Mouse (Mus musculus) CH12.LX (cell line): ENCODE data around the gene Ndufs2.

ENCODE experiments used
- CTCF ChIP-seq, 2 experiments: IDR thresholded peaks in 1 of 2; conservative IDR thresholded peaks in 1 of 2; 2 replicates each; pipeline ENCODE4 v1.5.1; 2011 to 2012; ENCODE audit warnings: low read depth in 2 of 2, low read length in 2 of 2, improper control_type of control experiment in 1 of 2, inconsistent platforms in 1 of 2, mild to moderate bottlenecking in 1 of 2, moderate library complexity in 1 of 2
- EP300 ChIP-seq: IDR thresholded peaks from 2 replicates; pipeline ENCODE4 v1.6.1; 2011; ENCODE audit warnings: low read length, improper control_type of control experiment
- GABPA ChIP-seq: IDR thresholded peaks from 2 replicates; pipeline ENCODE4 v1.6.1; 2012; ENCODE audit warnings: low read depth, low read length, improper control_type of control experiment, inconsistent platforms; ENCODE audit not compliant: insufficient replicate concordance
- MAFK ChIP-seq: IDR thresholded peaks from 2 replicates; pipeline ENCODE4 v1.6.1; 2011; ENCODE audit warnings: low read length, improper control_type of control experiment; ENCODE audit not compliant: insufficient replicate concordance
- MXI1 ChIP-seq: IDR thresholded peaks from 2 replicates; pipeline ENCODE4 v1.6.1; 2011; ENCODE audit warnings: mild to moderate bottlenecking, low read depth, low read length, improper control_type of control experiment
- NRF1 ChIP-seq: IDR thresholded peaks from 2 replicates; pipeline ENCODE4 v1.6.1; 2014; ENCODE audit warnings: low read depth, mild to moderate bottlenecking, inconsistent platforms, low read length, improper control_type of control experiment, moderate library complexity
- POLR2A ChIP-seq: IDR thresholded peaks from 2 replicates; pipeline ENCODE4 v1.6.1; 2011; ENCODE audit warnings: low read depth, mild to moderate bottlenecking, improper control_type of control experiment, low read length
- TBP ChIP-seq: conservative IDR thresholded peaks from 2 replicates; pipeline ENCODE4 v1.6.1; 2011; ENCODE audit warnings: low read depth, low read length, improper control_type of control experiment
- TCF12 ChIP-seq: IDR thresholded peaks from 2 replicates; pipeline ENCODE4 v1.6.1; 2014; ENCODE audit warnings: low read depth, mild to moderate bottlenecking, inconsistent platforms, low read length, improper control_type of control experiment
- USF1 ChIP-seq: IDR thresholded peaks from 2 replicates; pipeline ENCODE4 v1.6.1; 2014; ENCODE audit warnings: low read depth, mild to moderate bottlenecking, inconsistent platforms, low read length, improper control_type of control experiment
- ZMIZ1 ChIP-seq: IDR thresholded peaks from 2 replicates; pipeline ENCODE4 v1.6.1; 2012; ENCODE audit warnings: low read depth, mild to moderate bottlenecking, inconsistent platforms, low read length, improper control_type of control experiment
- ZNF384 ChIP-seq: IDR thresholded peaks from 2 replicates; pipeline ENCODE4 v1.6.1; 2012; ENCODE audit warnings: low read depth, low read length, improper control_type of control experiment, inconsistent platforms

- TF ChIP-seq CTCF (conservative IDR thresholded peaks at IDR 0.05 in 1 of 2, IDR thresholded peaks at IDR 0.05 in 1 of 2; ENCODE audit: low read depth in 2 of 2, low read length in 2 of 2) (no peak), POLR2A (no peak), TCF12 (no peak), NRF1 (no peak), EP300 (no peak), USF1 (no peak), ZMIZ1 (no peak), GABPA (no peak), ZNF384 (no peak), MXI1 (no peak), MAFK (no peak), TBP (no peak)
Measured at GRCm38 (mm10) chr1:171265971-171266744, 15.0 kb upstream of the Ndufs2 start.
